Mouse (Mus musculus) layer of hippocampus, adult 9-11 months (tissue): ENCODE measurements around the gene Ifi27l2b.
"Not testable (repeated sequence)": the region's sequence is repeated elsewhere in the genome, so short reads cannot be mapped to it uniquely, and the experiment has no call there.

Experiments used
- DNase-seq: peaks from one replicate; pipeline ENCODE4 v3.0.0; 2022

Ifi27l2b gene

GRCm38 (mm10) chr12:103457140-103457539 lies at the start of gene Ifi27l2b:
Ifi27l2b (minus strand) TSS chr12:103457223.
- DNase-seq = no peak

GRCm38 (mm10) chr12:103504402-103504801 lies 47.4 kb upstream of the Ifi27l2b start:
- no peak for DNase-seq

- no peak for DNase-seq
Measured at GRCm38 (mm10) chr12:103503300-103503699, 46.3 kb upstream of the Ifi27l2b start.

- no peak for DNase-seq
Measured at GRCm38 (mm10) chr12:103499261-103499660, 42.2 kb upstream of the Ifi27l2b start.

GRCm38 (mm10) chr12:103498768-103499167 lies 41.7 kb upstream of the Ifi27l2b start:
- no peak for DNase-seq

GRCm38 (mm10) chr12:103494486-103494885 lies 37.5 kb upstream of the Ifi27l2b start:
- DNase-seq = no peak

GRCm38 (mm10) chr12:103492767-103493166 lies 35.7 kb upstream of the Ifi27l2b start:
- DNase-seq = peak; percentile 72

- DNase-seq = no peak
Measured at GRCm38 (mm10) chr12:103491091-103491730, 34.2 kb upstream of the Ifi27l2b start.

- no peak for DNase-seq
Measured at GRCm38 (mm10) chr12:103487750-103488149, 30.7 kb upstream of the Ifi27l2b start.

- DNase-seq = no peak
Measured at GRCm38 (mm10) chr12:103487276-103487675, 30.3 kb upstream of the Ifi27l2b start.

- DNase-seq = no peak
Measured at GRCm38 (mm10) chr12:103486726-103487125, 29.7 kb upstream of the Ifi27l2b start.

- not testable (repeated sequence) for DNase-seq
Measured at GRCm38 (mm10) chr12:103484200-103484972, 27.4 kb upstream of the Ifi27l2b start.

GRCm38 (mm10) chr12:103482781-103483180 lies 25.8 kb upstream of the Ifi27l2b start:
- no peak for DNase-seq

- DNase-seq = no peak
Measured at GRCm38 (mm10) chr12:103481671-103482070, 24.6 kb upstream of the Ifi27l2b start.

GRCm38 (mm10) chr12:103477461-103478015 lies 20.5 kb upstream of the Ifi27l2b start:
- DNase-seq = no peak

GRCm38 (mm10) chr12:103476779-103477389 lies 19.9 kb upstream of the Ifi27l2b start:
- no peak for DNase-seq

- no peak for DNase-seq
Measured at GRCm38 (mm10) chr12:103474481-103474880, 17.5 kb upstream of the Ifi27l2b start.

- not testable (repeated sequence) for DNase-seq
Measured at GRCm38 (mm10) chr12:103456727-103457126, 296 bp downstream of the Ifi27l2b start.

- no peak for DNase-seq
Measured at GRCm38 (mm10) chr12:103453361-103453760, 3.7 kb downstream of the Ifi27l2b start.

- no peak for DNase-seq
Measured at GRCm38 (mm10) chr12:103445060-103445459, 12.0 kb downstream of the Ifi27l2b start.

- DNase-seq = not testable (repeated sequence)
Measured at GRCm38 (mm10) chr12:103444261-103444660, 12.8 kb downstream of the Ifi27l2b start.

GRCm38 (mm10) chr12:103443524-103443923 lies 13.5 kb downstream of the Ifi27l2b start, which contains the start of gene Ifi27l2a:
Ifi27l2a (minus strand) TSS chr12:103443680.
- no peak for DNase-seq

- DNase-seq = no peak
Measured at GRCm38 (mm10) chr12:103437601-103438000, 19.4 kb downstream of the Ifi27l2b start.
